Mouse (Mus musculus) myocyte (in vitro differentiated cells): ENCODE data around the gene Banp. TPM values are rescaled to one million over a fixed set of nuclear protein-coding genes. Genes with fewer than 3 reads are reported as not detected.

Experiments
- H3K27me3 ChIP-seq: one replicate; pipeline ENCODE4 v1.6.1; 2011; ENCODE audit not compliant: control insufficient read depth, insufficient read depth, insufficient read length
- H3K36me3 ChIP-seq: one replicate; pipeline ENCODE4 v1.6.1; 2011; ENCODE audit not compliant: control insufficient read depth, insufficient read depth
- H3K4me2 ChIP-seq: one replicate; pipeline ENCODE4 v1.6.1; 2011; ENCODE audit warnings: low read depth, control low read depth
- H3K4me3 ChIP-seq: one replicate; pipeline ENCODE4 v1.5.1; 2011; ENCODE audit warnings: mild to moderate bottlenecking, control low read depth, moderate library complexity
- H3K79me2 ChIP-seq: one replicate; pipeline ENCODE4 v1.6.1; 2011; ENCODE audit not compliant: control insufficient read depth, insufficient read depth
- H3ac ChIP-seq: one replicate; pipeline ENCODE4 v1.6.1; 2011; ENCODE audit not compliant: control insufficient read depth, insufficient read length
- CEBPB ChIP-seq: IDR thresholded peaks from 2 replicates; pipeline ENCODE4 v1.6.1; 2011; ENCODE audit warnings: mild to moderate bottlenecking, moderate library complexity; ENCODE audit not compliant: poor library complexity, insufficient read depth, severe bottlenecking
- E2F4 ChIP-seq: IDR thresholded peaks from one replicate; pipeline ENCODE4 v1.6.1; 2011; ENCODE audit warnings: mild to moderate bottlenecking, control low read depth, moderate library complexity; ENCODE audit not compliant: insufficient read depth
- MAX ChIP-seq: IDR thresholded peaks from one replicate; pipeline ENCODE4 v1.6.1; 2011; ENCODE audit warnings: low read depth, mild to moderate bottlenecking, control low read depth
- MYOD1 ChIP-seq, 3 experiments: IDR thresholded peaks; one replicate each; pipeline ENCODE4 v1.6.1; 2011; ENCODE audit warnings: control low read depth in 2 of 3, low read depth in 2 of 3, mild to moderate bottlenecking in 2 of 3, moderate library complexity in 1 of 3; ENCODE audit not compliant: insufficient read length in 2 of 3, control insufficient read depth in 1 of 3
- MYOG ChIP-seq, 3 experiments: IDR thresholded peaks; one replicate each; pipeline ENCODE4 v1.6.1; 2011; ENCODE audit warnings: control low read depth in 2 of 3, low read depth in 2 of 3, mild to moderate bottlenecking in 2 of 3; ENCODE audit not compliant: insufficient read length in 2 of 3, control insufficient read depth in 1 of 3, insufficient read depth in 1 of 3
- POLR2A ChIP-seq: IDR thresholded peaks from one replicate; pipeline ENCODE4 v1.6.1; 2011; ENCODE audit warnings: low read depth, mild to moderate bottlenecking, control low read depth, moderate library complexity; ENCODE audit not compliant: insufficient read length
- POLR2AphosphoS2 ChIP-seq: IDR thresholded peaks from one replicate; pipeline ENCODE4 v1.6.1; 2011; ENCODE audit warnings: low read depth, control low read depth; ENCODE audit not compliant: insufficient read length
- REST ChIP-seq: IDR thresholded peaks from one replicate; pipeline ENCODE4 v1.6.1; 2011; ENCODE audit warnings: mild to moderate bottlenecking, control low read depth, moderate library complexity; ENCODE audit not compliant: insufficient read depth, insufficient read length
- SRF ChIP-seq: IDR thresholded peaks from one replicate; pipeline ENCODE4 v1.6.1; 2011; ENCODE audit warnings: low read depth; ENCODE audit not compliant: control insufficient read depth, insufficient read length
- TCF12 ChIP-seq: IDR thresholded peaks from one replicate; pipeline ENCODE4 v1.6.1; 2011; ENCODE audit warnings: mild to moderate bottlenecking, control low read depth; ENCODE audit not compliant: poor library complexity, insufficient read depth, severe bottlenecking
- TCF3 ChIP-seq: IDR thresholded peaks from one replicate; pipeline ENCODE4 v1.6.1; 2011; ENCODE audit warnings: low read depth, control low read depth; ENCODE audit not compliant: insufficient read length
- USF1 ChIP-seq: IDR thresholded peaks from one replicate; pipeline ENCODE4 v1.6.1; 2011; ENCODE audit warnings: low read depth, mild to moderate bottlenecking, control low read depth, moderate library complexity
- polyA plus RNA-seq: library from polyadenylated mRNA; unstranded; fragments of >200 nt; fragmentation: generic; extraction: Trizol; gene quantifications from one replicate; pipeline ENCODE4 v1.2.1, GENCODE M21; 2012; ENCODE audit warnings: missing spikeins

The Banp gene
- polyA plus RNA-seq, 1 experiment = 30.3 TPM

DNA sequence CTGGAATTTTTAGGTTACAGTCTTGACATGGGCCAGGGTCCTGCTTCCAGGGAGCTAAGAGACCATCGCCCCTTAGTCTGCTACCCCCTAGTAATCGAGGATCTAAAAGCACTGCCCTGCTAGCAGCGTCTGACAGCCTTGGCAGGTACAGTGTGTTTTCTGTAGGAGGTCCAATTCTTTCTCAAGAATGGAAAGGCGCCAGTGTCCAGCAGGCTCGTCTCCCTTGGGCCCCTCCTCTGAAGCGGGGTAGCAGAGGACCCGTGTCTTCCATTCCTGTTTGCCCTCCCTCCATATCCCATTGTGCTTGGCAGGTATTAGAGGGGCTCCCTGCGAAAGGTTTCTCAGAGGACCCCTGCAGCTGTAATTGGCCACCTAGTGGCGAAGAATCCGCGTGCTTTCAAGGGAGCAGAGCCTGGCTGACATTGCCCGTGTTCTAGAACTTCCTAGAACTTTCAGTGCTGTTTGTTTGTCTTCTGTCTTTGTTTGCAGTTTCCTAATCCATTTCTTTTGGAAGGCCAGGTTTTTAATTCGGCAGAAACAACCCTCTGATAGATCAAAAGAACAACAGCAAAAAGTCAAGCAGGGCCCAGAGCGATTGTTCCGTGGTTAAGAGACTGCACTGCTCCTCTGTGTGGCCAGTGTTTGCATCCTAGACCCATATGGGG lies 97.8 kb downstream of the Banp start:
- TF ChIP-seq SRF (no peak), TCF3 (no peak), POLR2A (no peak), POLR2AphosphoS2 (no peak), TCF12 (no peak), REST (no peak), E2F4 (no peak)
- H3K79me2 ChIP-seq = no peaks in the 10 kb centered on the region
- no peaks in the 10 kb centered on the region for H3K36me3 ChIP-seq

DNA sequence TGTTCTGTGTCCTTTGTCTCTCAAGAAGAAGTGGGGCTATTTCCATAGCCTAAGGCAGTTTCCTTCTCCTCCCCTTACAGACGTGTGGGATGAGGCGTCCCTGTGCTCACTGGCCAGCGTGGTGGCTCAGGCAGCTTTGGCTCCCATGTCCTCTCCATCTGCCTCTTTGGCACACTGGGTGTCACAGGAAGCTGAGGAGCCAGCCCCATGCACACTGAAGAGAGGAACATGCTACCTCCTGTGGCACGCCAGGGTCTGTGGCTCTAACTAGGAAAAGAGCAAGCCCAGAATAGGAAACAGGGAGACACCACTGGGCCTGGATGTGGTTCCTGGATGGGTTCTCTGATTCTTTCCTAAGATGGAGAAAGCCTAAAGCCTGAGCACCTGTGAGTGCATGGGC lies 99.7 kb downstream of the Banp start:
- Histone ChIP-seq H3K27me3 (no peaks in the 10 kb centered on the region), H3K36me3 (no peaks in the 10 kb centered on the region), H3K4me3 (no peak overlapping the region), H3ac (no peak overlapping the region), H3K4me2 (no peak overlapping the region), H3K79me2 (no peaks in the 10 kb centered on the region)
- no peak for TF ChIP-seq SRF
- TF ChIP-seq POLR2AphosphoS2 = no peak
- TF ChIP-seq USF1 = no peak
- TF ChIP-seq CEBPB = no peak
- no peak for TF ChIP-seq E2F4
- no peak for TF ChIP-seq TCF12
- TF ChIP-seq MAX = no peak
- TF ChIP-seq MYOG (IDR thresholded peaks at IDR 0.05; ENCODE audit: control insufficient read depth in 1 of 3, insufficient read depth in 1 of 3, insufficient read length in 2 of 3, low read depth in 2 of 3) = no peak
- no peak for TF ChIP-seq REST
- no peak for TF ChIP-seq MYOD1 (IDR thresholded peaks at IDR 0.05; ENCODE audit: control insufficient read depth in 1 of 3, insufficient read length in 2 of 3, low read depth in 2 of 3)
- no peak for TF ChIP-seq POLR2A
- TF ChIP-seq TCF3 = no peak

More for the DNA sequence above, 97.8 kb downstream of the Banp start:
- Histone ChIP-seq H3K27me3 (no peaks in the 10 kb centered on the region), H3K4me3 (no peak overlapping the region), H3ac (no peak overlapping the region), H3K4me2 (no peak overlapping the region)

DNA sequence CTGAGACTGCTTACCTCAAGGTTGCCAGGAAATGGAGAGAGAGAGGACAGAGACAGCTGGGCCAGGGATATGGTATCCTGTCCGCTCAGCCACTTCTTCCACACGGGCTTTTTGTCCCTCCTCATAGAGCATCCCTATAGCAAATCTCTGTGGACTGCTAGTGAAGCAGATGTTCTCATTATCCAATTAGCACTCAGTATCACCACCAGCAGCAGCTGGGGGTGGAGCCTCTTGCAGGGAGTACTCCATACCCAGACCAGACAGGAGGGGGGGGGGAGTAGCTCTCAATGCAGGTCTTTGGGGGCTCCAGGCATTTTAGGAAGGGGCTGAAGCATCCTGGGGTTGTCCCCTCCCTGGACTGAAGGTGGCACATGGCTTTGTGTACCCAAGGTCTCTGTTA lies 100.4 kb downstream of the Banp start:
- H3K27me3 ChIP-seq = no peaks in the 10 kb centered on the region
- H3ac ChIP-seq = no peak overlapping the region
- H3K4me2 ChIP-seq = no peak overlapping the region
- H3K79me2 ChIP-seq = no peaks in the 10 kb centered on the region
- TF ChIP-seq MYOD1 (IDR thresholded peaks at IDR 0.05; ENCODE audit: control insufficient read depth in 1 of 3, insufficient read length in 2 of 3, low read depth in 2 of 3) = no peak
- TF ChIP-seq POLR2A = no peak
- no peak for TF ChIP-seq CEBPB
- TF ChIP-seq TCF12 = no peak
- TF ChIP-seq SRF = no peak
- no peak for TF ChIP-seq MYOG (IDR thresholded peaks at IDR 0.05; ENCODE audit: control insufficient read depth in 1 of 3, insufficient read depth in 1 of 3, insufficient read length in 2 of 3, low read depth in 2 of 3)
- no peak for TF ChIP-seq REST
- TF ChIP-seq POLR2AphosphoS2 = no peak
- no peak for TF ChIP-seq E2F4
- TF ChIP-seq MAX = no peak
- TF ChIP-seq TCF3 = no peak
- no peak for TF ChIP-seq USF1
- H3K36me3 ChIP-seq = no peaks in the 10 kb centered on the region
- no peak overlapping the region for H3K4me3 ChIP-seq

DNA sequence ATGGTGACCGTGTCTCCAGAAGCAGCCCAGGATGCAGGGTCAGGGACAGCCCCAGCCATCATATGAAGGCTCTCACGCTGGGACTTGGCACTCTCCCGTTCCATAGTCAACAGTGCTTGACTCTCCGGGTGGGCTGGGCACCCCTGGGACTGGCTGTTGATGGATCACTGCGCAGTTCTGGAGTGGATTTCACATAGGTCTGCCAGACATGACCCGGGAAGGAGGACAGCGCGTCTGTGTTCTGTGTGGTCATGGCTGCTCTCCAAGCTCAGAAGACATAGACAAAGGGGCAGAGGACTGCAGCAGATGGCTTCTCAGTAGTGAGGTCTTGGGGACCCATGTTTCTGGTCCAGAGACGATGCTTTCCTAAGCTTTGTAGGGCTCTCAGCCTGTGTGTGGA lies 101.1 kb downstream of the Banp start:
- H3ac ChIP-seq = no peak overlapping the region
- no peak overlapping the region for H3K4me2 ChIP-seq
- H3K79me2 ChIP-seq = no peaks in the 10 kb centered on the region
- H3K4me3 ChIP-seq = no peak overlapping the region
- TF ChIP-seq POLR2A = no peak
- no peak for TF ChIP-seq POLR2AphosphoS2
- no peak for TF ChIP-seq REST
- TF ChIP-seq USF1 = no peak
- no peaks in the 10 kb centered on the region for H3K27me3 ChIP-seq
- no peaks in the 10 kb centered on the region for H3K36me3 ChIP-seq

DNA sequence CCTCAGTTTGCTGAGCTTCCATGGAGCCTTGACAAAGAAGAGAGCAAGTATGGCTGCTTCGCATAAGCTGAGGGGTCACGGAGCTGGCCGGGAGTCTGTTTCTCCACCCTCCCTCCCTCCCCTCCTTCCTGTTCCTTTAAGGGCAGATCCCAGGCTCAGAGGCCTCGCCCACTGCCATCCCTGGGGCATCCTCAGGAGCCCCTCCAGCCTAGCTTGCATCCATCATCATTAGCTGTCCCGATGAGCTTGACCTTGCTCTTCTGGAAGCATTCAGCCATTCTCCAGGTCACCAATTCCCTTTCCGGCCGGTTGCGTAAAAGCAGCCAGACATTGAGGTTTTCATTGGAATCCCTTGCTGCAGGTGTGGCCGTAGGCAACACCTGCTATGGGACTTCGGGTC lies 105.8 kb downstream of the Banp start:
- TF ChIP-seq SRF (no peak), MYOD1 (IDR thresholded peaks at IDR 0.05; ENCODE audit: control insufficient read depth in 1 of 3, insufficient read length in 2 of 3, low read depth in 2 of 3) (no peak), TCF12 (no peak), MYOG (IDR thresholded peaks at IDR 0.05; ENCODE audit: control insufficient read depth in 1 of 3, insufficient read depth in 1 of 3, insufficient read length in 2 of 3, low read depth in 2 of 3) (no peak), TCF3 (no peak)
- Histone ChIP-seq H3K4me3 (no peak overlapping the region), H3K4me2 (no peak overlapping the region), H3K79me2 (no peaks in the 10 kb centered on the region), H3K36me3 (no peaks in the 10 kb centered on the region), H3K27me3 (no peaks in the 10 kb centered on the region), H3ac (no peak overlapping the region)
